17 mouse cellular contexts compared by ENCODE assay signal in the genomic region with DNA sequence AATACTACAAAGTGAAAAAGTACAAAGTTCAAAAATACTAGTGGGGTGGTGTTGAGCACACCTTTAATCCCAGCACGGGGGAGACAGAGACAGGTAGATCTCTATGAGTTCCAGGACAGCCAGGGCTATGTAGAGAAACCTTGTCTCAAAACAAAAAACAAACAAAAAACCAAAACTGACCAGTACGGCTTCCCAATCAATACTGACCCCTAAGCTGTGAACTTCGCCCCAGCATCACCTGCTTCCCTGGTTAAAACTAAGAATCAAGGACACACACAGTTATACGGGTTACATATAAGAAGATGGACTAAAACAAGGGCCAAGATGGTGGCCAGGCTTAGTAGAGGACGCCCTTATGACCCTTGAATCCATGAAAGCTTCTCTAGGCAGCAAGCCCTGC. TPM values are rescaled to one million over a fixed set of nuclear protein-coding genes. Genes with fewer than 3 reads are reported as not detected.
"Had no signal": no experiment of that assay in that cellular context is flagged by ENCODE, and none has a peak within 500 bp of the region (broad histone marks: within the 10 kb centered on the region; RNA-seq: fewer than 3 reads in every experiment).

No protein-coding gene starts in this region.

- H3K4me3 ChIP-seq: neural tube, embryonic 13.5 days; neural tube, embryonic 15.5 days; stomach, embryonic 15.5 days had no signal

- H3K4me1 ChIP-seq: neural tube, embryonic 13.5 days; neural tube, embryonic 15.5 days; stomach, embryonic 15.5 days had no signal

- DNase-seq: retina, postnatal 1 day; right cerebral cortex, adult 18-20 months; right cerebral cortex, postnatal 14 days; right cerebral cortex, postnatal 25 days; right cerebral cortex, postnatal 4 days; spleen, adult 18-20 months; thymus, adult 18-20 months; thymus, adult 2 months; thymus, postnatal 14 days; thymus, postnatal 25 days; thymus, postnatal 36 days; thymus, postnatal 4 days had no signal

- H3K36me3 ChIP-seq: stomach, embryonic 15.5 days had no signal

- H3K9me3 ChIP-seq: neural tube, embryonic 13.5 days; neural tube, embryonic 15.5 days; stomach, embryonic 15.5 days had no signal

- H3K27ac ChIP-seq: neural tube, embryonic 13.5 days; neural tube, embryonic 15.5 days; stomach, embryonic 15.5 days; stomach, postnatal 0 days had no signal

- H3K9ac ChIP-seq: neural tube, embryonic 13.5 days; neural tube, embryonic 15.5 days; stomach, embryonic 15.5 days had no signal

- H3K4me2 ChIP-seq: neural tube, embryonic 13.5 days; neural tube, embryonic 15.5 days; stomach, embryonic 15.5 days had no signal

- H3K27me3 ChIP-seq: neural tube, embryonic 13.5 days; neural tube, embryonic 15.5 days; stomach, embryonic 15.5 days had no signal

RNA-seq across cellular contexts. Expression of gene Clstn3, which starts 8.4 kb away (rescaled TPM):
- total RNA-seq: neutrophil, adult 5-6 weeks had no signal
